Mouse (Mus musculus): ENCODE data around the gene Gtf2ird2.

- TF ChIP-seq CTCF (IDR thresholded peaks at IDR 0.05; ENCODE audit: control insufficient read depth, insufficient read depth, low read length): no peak
- no peak for TF ChIP-seq POLR2A (IDR thresholded peaks at IDR 0.05; ENCODE audit: borderline replicate concordance, control insufficient read depth, low read depth, low read length)
Measured at GRCm38 (mm10) chr5:134221278-134221677, 37.5 kb downstream of the Gtf2ird2 start.

Data from bone marrow, adult 2 months (tissue).